25 mouse cellular contexts compared by ENCODE assay signal in the genomic region with DNA sequence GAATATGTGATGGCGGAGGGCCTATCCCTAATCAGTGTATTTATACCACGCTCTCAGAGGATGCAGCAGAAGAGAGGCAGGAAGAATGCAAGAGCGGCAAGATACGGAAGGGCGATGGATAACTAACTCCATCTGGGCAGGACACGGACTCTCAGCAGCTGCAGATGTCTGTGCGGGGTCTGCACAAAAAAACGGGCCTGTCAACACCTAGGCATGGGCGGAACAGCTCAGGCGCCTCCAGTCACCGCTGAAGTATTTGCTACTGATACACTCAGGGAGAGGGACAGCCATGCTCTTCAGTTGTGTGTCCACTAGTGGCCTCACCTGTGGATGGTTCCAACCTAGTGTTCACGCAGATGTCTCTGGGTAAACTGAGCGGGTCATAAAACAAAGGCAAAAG. TPM values are rescaled to one million over a fixed set of nuclear protein-coding genes. Genes with fewer than 3 reads are reported as not detected.
DNase-seq lines count a peak whose midpoint lies in the region; ATAC-seq and TF ChIP-seq lines count a peak whose summit lies in the region.
"Had no signal": no experiment of that assay in that cellular context is flagged by ENCODE, and none has a peak within 500 bp of the region (broad histone marks: within the 10 kb centered on the region; RNA-seq: fewer than 3 reads in every experiment).

No protein-coding gene starts in this region.

- no peak for TF ChIP-seq POLR2A in ES-Bruce4 (IDR thresholded peaks at IDR 0.05; ENCODE audit: insufficient read depth, low read length)

- no peaks in the 10 kb centered on the region for H3K27me3 ChIP-seq in heart, embryonic 13.5 days (replicated peaks)
- no peaks in the 10 kb centered on the region for H3K27me3 ChIP-seq in ES-Bruce4 (ENCODE audit: control insufficient read depth, insufficient read depth, low read length, poor library complexity, severe bottlenecking)
- no peaks in the 10 kb centered on the region for H3K27me3 ChIP-seq in limb, embryonic 10.5 days (ENCODE audit: low read depth, poor library complexity, severe bottlenecking)
- H3K27me3 ChIP-seq: forebrain, embryonic 13.5 days; kidney, embryonic 15.5 days; limb, embryonic 15.5 days; liver, embryonic 15.5 days; midbrain, embryonic 15.5 days had no signal

- peak overlapping the region; percentile 46 for H3K4me2 ChIP-seq in heart, embryonic 13.5 days
- H3K4me2 ChIP-seq: forebrain, embryonic 13.5 days; kidney, embryonic 15.5 days; limb, embryonic 15.5 days; liver, embryonic 15.5 days; midbrain, embryonic 15.5 days had no signal

- peak overlapping the region; percentile 22; the same call in 1 of the 2 replicates for H3K4me3 ChIP-seq in heart, embryonic 13.5 days
- H3K4me3 ChIP-seq in ES-Bruce4 (ENCODE audit: low read depth, low read length) = peak overlapping the region; percentile 17
- no peak overlapping the region for H3K4me3 ChIP-seq in limb, embryonic 10.5 days
- H3K4me3 ChIP-seq: erythroblast, embryonic 14.5 days; forebrain, embryonic 13.5 days; hindbrain, embryonic 10.5 days; kidney, embryonic 15.5 days; limb, embryonic 15.5 days; liver, embryonic 15.5 days; megakaryocyte, embryonic 14.5 days; midbrain, embryonic 15.5 days; myocyte had no signal

- WGBS in heart, embryonic 13.5 days = 37% methylated on average over 13 of the region's 13 CpGs
- 75% methylated on average over 13 of the region's 13 CpGs for WGBS in limb, embryonic 10.5 days

- no peak for TF ChIP-seq EP300 in ES-Bruce4 (IDR thresholded peaks at IDR 0.05; ENCODE audit: insufficient read depth, low read depth, low read length)

- H3K9me3 ChIP-seq in heart, embryonic 13.5 days = no peaks in the 10 kb centered on the region
- H3K9me3 ChIP-seq in ES-Bruce4 (replicated peaks; ENCODE audit: control insufficient read depth, insufficient read depth, low read length, poor library complexity, severe bottlenecking) = no peaks in the 10 kb centered on the region
- no peaks in the 10 kb centered on the region for H3K9me3 ChIP-seq in limb, embryonic 10.5 days (replicated peaks)
- H3K9me3 ChIP-seq: forebrain, embryonic 13.5 days; hindbrain, embryonic 10.5 days; kidney, embryonic 15.5 days; limb, embryonic 15.5 days; liver, embryonic 15.5 days; midbrain, embryonic 15.5 days had no signal

- H3K4me1 ChIP-seq in heart, embryonic 13.5 days = peaks cover 7% of the 10 kb centered on the region
- no peaks in the 10 kb centered on the region for H3K4me1 ChIP-seq in ES-Bruce4 (ENCODE audit: control insufficient read depth, insufficient read depth, low read length)
- H3K4me1 ChIP-seq in limb, embryonic 10.5 days = peaks cover 4% of the 10 kb centered on the region; the same call in 1 of the 2 replicates
- H3K4me1 ChIP-seq: forebrain, embryonic 13.5 days; hindbrain, embryonic 10.5 days; kidney, embryonic 15.5 days; liver, embryonic 15.5 days; megakaryocyte, embryonic 14.5 days; midbrain, embryonic 15.5 days had no signal

- TF ChIP-seq CTCF in ES-Bruce4 (IDR thresholded peaks at IDR 0.05; ENCODE audit: low read depth, low read length) = no peak

- no peak overlapping the region for H3K27ac ChIP-seq in heart, embryonic 13.5 days (replicated peaks)
- no peak overlapping the region for H3K27ac ChIP-seq in ES-Bruce4 (ENCODE audit: insufficient read depth, low read length)
- H3K27ac ChIP-seq in limb, embryonic 10.5 days = no peak overlapping the region
- H3K27ac ChIP-seq: forebrain, embryonic 13.5 days; hindbrain, embryonic 10.5 days; hindbrain, postnatal 0 days; kidney, embryonic 15.5 days; limb, embryonic 15.5 days; liver, embryonic 15.5 days; midbrain, embryonic 15.5 days had no signal

- DNase-seq in embryo, embryonic 11.5 days (ENCODE audit: low read depth, low spot score) = peak; percentile 9
- no peak for DNase-seq in embryo, embryonic 10 days (ENCODE audit: low spot score)
- no peak for DNase-seq in heart, adult 8-10 months (ENCODE audit: low spot score)
- peak; percentile 54 for DNase-seq in limb, embryonic 10.5 days (ENCODE audit: low spot score)
- DNase-seq in cerebellum, adult 18-20 months = no peak
- DNase-seq in left cerebral cortex, adult 9 months (ENCODE audit: low spot score in 2 of 2) = no peak
- DNase-seq: cerebellum, postnatal 14 days; gastrocnemius, postnatal 25 days; kidney, postnatal 4 days; thymus, postnatal 4 days had no signal

- H3K36me3 ChIP-seq in heart, embryonic 13.5 days = no peaks in the 10 kb centered on the region
- no peaks in the 10 kb centered on the region for H3K36me3 ChIP-seq in ES-Bruce4 (ENCODE audit: control insufficient read depth, insufficient read depth, low read length, poor library complexity, severe bottlenecking)
- H3K36me3 ChIP-seq in limb, embryonic 10.5 days = no peaks in the 10 kb centered on the region
- H3K36me3 ChIP-seq: hindbrain, embryonic 10.5 days; kidney, embryonic 15.5 days; limb, embryonic 15.5 days; liver, embryonic 15.5 days; midbrain, embryonic 15.5 days had no signal

- H3K9ac ChIP-seq in heart, embryonic 13.5 days = no peak overlapping the region
- H3K9ac ChIP-seq in ES-Bruce4 (ENCODE audit: low read depth, poor library complexity, severe bottlenecking) = no peak overlapping the region
- H3K9ac ChIP-seq: forebrain, embryonic 13.5 days; kidney, embryonic 15.5 days; limb, embryonic 15.5 days; liver, embryonic 15.5 days; midbrain, embryonic 15.5 days had no signal

- no peak for ATAC-seq in heart, embryonic 13.5 days (ENCODE audit: extremely low read depth, insufficient number of reproducible peaks, low FRiP score, low TSS enrichment)
- ATAC-seq: CD4-positive, CD25-positive, alpha-beta regulatory T cell, adult 4 months; forebrain, embryonic 13.5 days; hindbrain, postnatal 0 days; intestine, postnatal 0 days; midbrain, embryonic 15.5 days had no signal

RNA-seq across cellular contexts. Expression of gene Lrrc17, which starts 44.9 kb away (rescaled TPM):
- 11.2 and 14.3 TPM in 2 replicates for polyA plus RNA-seq in heart, embryonic 13.5 days (2015; fragmentation: Nextera tagmentation; extraction: Ambion mirVana)
- total RNA-seq in heart, adult 8-10 months (2022) = 1 to 10 TPM; 1.5 to 3.2 (median 2.2) TPM
- polyA plus RNA-seq in ES-Bruce4 (2011; ENCODE audit: insufficient read depth, insufficient read length, low read depth, missing spikeins) = 0.73 TPM in 1 of 2 replicates, not detected in the other
- polyA plus RNA-seq in limb, embryonic 10.5 days (2016; fragmentation: Nextera tagmentation; extraction: Ambion mirVana) = 8.7 and 19.3 TPM in 2 replicates
- polyA plus RNA-seq: CD4-positive, CD25-positive, alpha-beta regulatory T cell, adult 4 months; erythroblast, embryonic 14.5 days had no signal

RNA-seq across cellular contexts. Expression of gene Fbxl13, which starts 57.2 kb away (rescaled TPM):
- polyA plus RNA-seq in heart, embryonic 13.5 days (2015; fragmentation: Nextera tagmentation; extraction: Ambion mirVana) = 0.07 and 0.13 TPM in 2 replicates
- total RNA-seq in heart, adult 8-10 months (2022) = not detected
- not detected in 2 replicates for polyA plus RNA-seq in ES-Bruce4 (2011; ENCODE audit: insufficient read depth, insufficient read length, low read depth, missing spikeins)
- polyA plus RNA-seq in limb, embryonic 10.5 days (2016; fragmentation: Nextera tagmentation; extraction: Ambion mirVana) = 0.15 TPM in 1 of 2 replicates, not detected in the other
- polyA plus RNA-seq: CD4-positive, CD25-positive, alpha-beta regulatory T cell, adult 4 months; erythroblast, embryonic 14.5 days; limb, embryonic 15.5 days; small intestine, adult 2 months had no signal

RNA-seq across cellular contexts. Expression of gene Armc10, which starts 57.4 kb away (rescaled TPM):
- polyA plus RNA-seq in heart, embryonic 13.5 days (2015; fragmentation: Nextera tagmentation; extraction: Ambion mirVana) = 20.4 and 21.9 TPM in 2 replicates
- total RNA-seq in heart, adult 8-10 months (2022) = 1 to 10 TPM; 7.5 to 8.3 (median 7.8) TPM
- 74.3 and 74.7 TPM in 2 replicates for polyA plus RNA-seq in ES-Bruce4 (2011; ENCODE audit: insufficient read depth, insufficient read length, low read depth, missing spikeins)
- 50.3 and 61.9 TPM in 2 replicates for polyA plus RNA-seq in limb, embryonic 10.5 days (2016; fragmentation: Nextera tagmentation; extraction: Ambion mirVana)

Comparison
In these comparisons a context has a peak if more than half of its experiments do, and no peak if none do; other contexts are left out.
1. DNase-seq: peak in embryo, embryonic 11.5 days (single experiment) and limb, embryonic 10.5 days (single experiment); none in embryo, embryonic 10 days (single experiment), heart, adult 8-10 months (single experiment), cerebellum, adult 18-20 months (0 of 2) and left cerebral cortex, adult 9 months (0 of 2).